Mouse (Mus musculus) intestine, embryonic 14.5 days (tissue): Measurements from ENCODE around the gene Gnb1. TPM values are rescaled to one million over a fixed set of nuclear protein-coding genes. Genes with fewer than 3 reads are reported as not detected.

Source experiments
- ATAC-seq: fragments of 200-750 bp; cut with Nextera tagmentation; replicated peaks from 2 replicates; pipeline ENCODE4 v1.8.0; 2017; ENCODE audit warnings: low read depth, moderate number of reproducible peaks, moderate TSS enrichment, moderate library complexity; ENCODE audit not compliant: low FRiP score, low TSS enrichment
- DNase-seq: peaks from one replicate; pipeline ENCODE4 v3.0.0-alpha.2; 2018; ENCODE audit warnings: low spot score
- H3K27ac ChIP-seq: fragments of 300-500 bp; sonication (generic); 2 replicates; pipeline ENCODE4 v1.5.1; 2014; ENCODE audit warnings: low read depth, mild to moderate bottlenecking, control low read depth
- H3K27me3 ChIP-seq: fragments of 300-500 bp; sonication (generic); replicated peaks from 2 replicates; pipeline ENCODE4 v1.6.1; 2014; ENCODE audit warnings: low read length, control low read depth; ENCODE audit not compliant: control insufficient read depth, insufficient read depth
- H3K36me3 ChIP-seq: fragments of 300-500 bp; sonication (generic); 2 replicates; pipeline ENCODE4 v1.6.1; 2014; ENCODE audit warnings: low read length, control low read depth; ENCODE audit not compliant: control insufficient read depth, insufficient read depth
- H3K4me1 ChIP-seq: fragments of 300-500 bp; sonication (generic); replicated peaks from 2 replicates; pipeline ENCODE4 v1.6.1; 2014; ENCODE audit warnings: low read length, control low read depth, mixed read lengths; ENCODE audit not compliant: control insufficient read depth, insufficient read depth
- H3K4me2 ChIP-seq: fragments of 300-500 bp; sonication (generic); 2 replicates; pipeline ENCODE4 v1.6.1; 2014; ENCODE audit warnings: low read length
- H3K4me3 ChIP-seq: fragments of 300-500 bp; sonication (generic); 2 replicates; pipeline ENCODE4 v1.5.1; 2014; ENCODE audit warnings: low read depth, low read length, control low read depth, mixed read lengths
- H3K9ac ChIP-seq: fragments of 300-500 bp; sonication (generic); 2 replicates; pipeline ENCODE4 v1.6.1; 2014; ENCODE audit warnings: mild to moderate bottlenecking, low read length
- H3K9me3 ChIP-seq: fragments of 300-500 bp; sonication (generic); 2 replicates; pipeline ENCODE4 v1.6.1; 2016; ENCODE audit warnings: low read length, control low read depth; ENCODE audit not compliant: control insufficient read depth
- WGBS: fragments of 180-500 bp; shearing (Covaris S2); extraction: QIAGEN DNeasy Blood & Tissue Kit; methylation state at CpG from one replicate; pipeline ENCODE4 v1.1.7; 2014; 5-methylcytosine and 5-hydroxymethylcytosine counted together
- polyA plus RNA-seq: library from polyadenylated mRNA; unstranded; fragments of >200 nt; fragmentation: Nextera tagmentation; extraction: Ambion mirVana; gene quantifications from 2 replicates; pipeline ENCODE4 v1.2.1, GENCODE M21; 2014

Gnb1 gene
- polyA plus RNA-seq, 1 experiment from 2014 or later: 503 TPM

- WGBS: 82% methylated on average over 4 of the region's 4 CpGs
- ATAC-seq: no peak
Measured at GRCm38 (mm10) chr4:155508614-155509013, 17.5 kb downstream of the Gnb1 start.

GRCm38 (mm10) chr4:155510981-155511380 is 19.8 kb downstream of the Gnb1 start:
- ATAC-seq (no peak), DNase-seq (no peak)
- Histone ChIP-seq H3K9me3 (no peaks in the 10 kb centered on the region), H3K4me1 (0 out of 2 replicates have a peak, but pooled peaks cover 4% of the 10 kb centered on the region), H3K27ac (no peak overlapping the region), H3K9ac (no peak overlapping the region), H3K36me3 (peaks cover 4% of the 10 kb centered on the region; the same call in 1 of the 2 replicates), H3K4me3 (no peak overlapping the region), H3K27me3 (no peaks in the 10 kb centered on the region), H3K4me2 (no peak overlapping the region)
- WGBS: 85% methylated on average over 1 of the region's 1 CpGs

More at GRCm38 (mm10) chr4:155508614-155509013, 17.5 kb downstream of the Gnb1 start:
- Histone ChIP-seq H3K9me3 (no peaks in the 10 kb centered on the region), H3K4me2 (no peak overlapping the region), H3K9ac (no peak overlapping the region), H3K4me1 (peaks cover 10% of the 10 kb centered on the region; the same call in 1 of the 2 replicates), H3K27ac (no peak overlapping the region), H3K4me3 (no peak overlapping the region), H3K27me3 (no peaks in the 10 kb centered on the region), H3K36me3 (peaks cover 4% of the 10 kb centered on the region; the same call in 1 of the 2 replicates)
- DNase-seq: no peak

- DNase-seq (no peak), ATAC-seq (no peak)
- peaks cover 14% of the 10 kb centered on the region; the same call in 1 of the 2 replicates for H3K36me3 ChIP-seq
- H3K4me3 ChIP-seq: no peak overlapping the region
- H3K27ac ChIP-seq: no peak overlapping the region
- no peaks in the 10 kb centered on the region for H3K27me3 ChIP-seq
- no peak overlapping the region for H3K4me2 ChIP-seq
- H3K9ac ChIP-seq: no peak overlapping the region
- 0 out of 2 replicates have a peak, but pooled peaks cover 4% of the 10 kb centered on the region for H3K4me1 ChIP-seq
- no peaks in the 10 kb centered on the region for H3K9me3 ChIP-seq
- WGBS: 94% methylated on average over 2 of the region's 2 CpGs
Measured at GRCm38 (mm10) chr4:155514810-155515209, 23.6 kb downstream of the Gnb1 start.

GRCm38 (mm10) chr4:155517948-155518517 is 26.9 kb downstream of the Gnb1 start:
- DNase-seq: no peak
- Histone ChIP-seq H3K27ac (no peak overlapping the region), H3K9ac (no peak overlapping the region), H3K36me3 (peaks cover 19% of the 10 kb centered on the region; the same call in 1 of the 2 replicates), H3K9me3 (no peaks in the 10 kb centered on the region), H3K4me2 (no peak overlapping the region), H3K27me3 (no peaks in the 10 kb centered on the region), H3K4me3 (no peak overlapping the region), H3K4me1 (no peaks in the 10 kb centered on the region)
- WGBS: 85% methylated on average over 7 of the region's 7 CpGs
- ATAC-seq: no peak

- ATAC-seq: no peak
- 65% methylated on average over 7 of the region's 7 CpGs for WGBS
- H3K9me3 ChIP-seq: no peaks in the 10 kb centered on the region
- no peak overlapping the region for H3K4me2 ChIP-seq
- no peaks in the 10 kb centered on the region for H3K27me3 ChIP-seq
- H3K36me3 ChIP-seq: peaks cover 28% of the 10 kb centered on the region
- H3K27ac ChIP-seq: no peak overlapping the region
- no peaks in the 10 kb centered on the region for H3K4me1 ChIP-seq
- DNase-seq: no peak
- no peak overlapping the region for H3K9ac ChIP-seq
- H3K4me3 ChIP-seq: no peak overlapping the region
Measured at GRCm38 (mm10) chr4:155522327-155522726, 31.2 kb downstream of the Gnb1 start.

- Histone ChIP-seq H3K9ac (no peak overlapping the region), H3K4me1 (no peaks in the 10 kb centered on the region), H3K27me3 (no peaks in the 10 kb centered on the region), H3K36me3 (peaks cover 61% of the 10 kb centered on the region), H3K4me3 (no peak overlapping the region), H3K4me2 (no peak overlapping the region), H3K27ac (no peak overlapping the region), H3K9me3 (no peaks in the 10 kb centered on the region)
- ATAC-seq: no peak
- WGBS: 79% methylated on average over 5 of the region's 5 CpGs
- DNase-seq: no peak
Measured at GRCm38 (mm10) chr4:155525751-155526150, 34.6 kb downstream of the Gnb1 start.

GRCm38 (mm10) chr4:155529294-155529693 is 38.1 kb downstream of the Gnb1 start:
- Histone ChIP-seq H3K9me3 (no peaks in the 10 kb centered on the region), H3K27ac (no peak overlapping the region), H3K4me1 (no peaks in the 10 kb centered on the region), H3K4me2 (no peak overlapping the region), H3K36me3 (peaks cover 77% of the 10 kb centered on the region), H3K4me3 (no peak overlapping the region), H3K27me3 (no peaks in the 10 kb centered on the region), H3K9ac (no peak overlapping the region)
- 89% methylated on average over 3 of the region's 3 CpGs for WGBS
- DNase-seq (no peak), ATAC-seq (no peak)

- peaks cover 88% of the 10 kb centered on the region for H3K36me3 ChIP-seq
- no peaks in the 10 kb centered on the region for H3K9me3 ChIP-seq
- ATAC-seq (no peak), DNase-seq (no peak)
- no peaks in the 10 kb centered on the region for H3K4me1 ChIP-seq
- H3K4me2 ChIP-seq: no peak overlapping the region
- no peaks in the 10 kb centered on the region for H3K27me3 ChIP-seq
- WGBS: 94% methylated on average over 7 of the region's 7 CpGs
- no peak overlapping the region for H3K27ac ChIP-seq
- H3K4me3 ChIP-seq: no peak overlapping the region
- no peak overlapping the region for H3K9ac ChIP-seq
Measured at GRCm38 (mm10) chr4:155549993-155550392, 58.8 kb downstream of the Gnb1 start.

GRCm38 (mm10) chr4:155550446-155550845 is 59.3 kb downstream of the Gnb1 start:
- 84% methylated on average over 2 of the region's 2 CpGs for WGBS
- Histone ChIP-seq H3K9ac (no peak overlapping the region), H3K27ac (no peak overlapping the region), H3K9me3 (no peaks in the 10 kb centered on the region), H3K4me2 (no peak overlapping the region), H3K27me3 (no peaks in the 10 kb centered on the region), H3K4me3 (no peak overlapping the region), H3K36me3 (peaks cover 88% of the 10 kb centered on the region), H3K4me1 (no peaks in the 10 kb centered on the region)
- ATAC-seq (no peak), DNase-seq (no peak)
